In the genomic region with DNA sequence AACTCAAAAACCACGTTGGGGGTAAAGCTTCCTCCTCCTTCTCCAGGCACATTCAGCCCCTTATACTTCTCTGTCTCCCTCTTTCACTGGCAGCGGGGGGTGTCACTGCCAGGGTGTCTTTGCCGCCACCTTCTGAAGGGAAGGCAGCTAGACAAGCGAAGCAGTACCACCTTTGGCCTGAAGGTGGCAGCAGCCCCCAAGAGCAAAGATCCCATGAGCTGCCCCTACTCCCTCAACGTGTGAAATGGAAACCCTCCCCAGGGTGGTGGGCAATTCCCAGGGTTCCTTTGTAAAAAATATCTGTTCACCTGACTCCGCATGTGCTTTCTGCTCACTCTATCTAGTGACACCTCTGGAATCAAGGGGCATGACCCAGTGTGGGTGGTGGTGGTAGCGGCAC, we compare ENCODE assay signal across 9 mouse cellular contexts. TPM values are rescaled to one million over a fixed set of nuclear protein-coding genes. Genes with fewer than 3 reads are reported as not detected.
DNase-seq lines count a peak whose midpoint lies in the region; ATAC-seq and TF ChIP-seq lines count a peak whose summit lies in the region.
"Had no signal": no experiment of that assay in that cellular context is flagged by ENCODE, and none has a peak within 500 bp of the region (broad histone marks: within the 10 kb centered on the region; RNA-seq: fewer than 3 reads in every experiment).

No protein-coding gene starts in this region.

- no peak for TF ChIP-seq POLR2A in bone marrow macrophage, adult 2 months (IDR thresholded peaks at IDR 0.05; ENCODE audit: borderline replicate concordance, low read depth, low read length)

- H3K9me3 ChIP-seq in heart, embryonic 16.5 days (replicated peaks; ENCODE audit: control insufficient read depth, low read length), result no peaks in the 10 kb centered on the region
- H3K9me3 ChIP-seq: hindbrain, embryonic 15.5 days had no signal

- peak; percentile 97 for TF ChIP-seq CTCF in bone marrow macrophage, adult 2 months (IDR thresholded peaks at IDR 0.05; ENCODE audit: low read depth, low read length)

- H3K27ac ChIP-seq in bone marrow macrophage, adult 2 months (ENCODE audit: insufficient read depth, low read depth, low read length), result no peak overlapping the region
- no peak overlapping the region for H3K27ac ChIP-seq in heart, embryonic 16.5 days (ENCODE audit: low read length)
- H3K27ac ChIP-seq: hindbrain, embryonic 15.5 days had no signal

- H3K27me3 ChIP-seq in heart, embryonic 16.5 days (ENCODE audit: control insufficient read depth, insufficient read depth, low read length), result no peaks in the 10 kb centered on the region
- H3K27me3 ChIP-seq: hindbrain, embryonic 15.5 days had no signal

- 15% methylated on average over 7 of the region's 7 CpGs for WGBS in heart, embryonic 16.5 days

- peak; percentile 75 for ATAC-seq in erythroblast, adult 5-6 weeks (replicated peaks; ENCODE audit: low FRiP score, poor library complexity, severe bottlenecking)
- peak; percentile 21; the same call in 1 of the 2 replicates for ATAC-seq in heart, embryonic 16.5 days (replicated peaks; ENCODE audit: extremely low read depth, insufficient read depth, low FRiP score)

- H3K36me3 ChIP-seq in heart, embryonic 16.5 days (ENCODE audit: control insufficient read depth, insufficient read depth), result 0 out of 2 replicates have a peak, but pooled peaks cover 3% of the 10 kb centered on the region
- H3K36me3 ChIP-seq: hindbrain, embryonic 15.5 days had no signal

- peaks cover 6% of the 10 kb centered on the region for H3K4me1 ChIP-seq in bone marrow macrophage, adult 2 months (ENCODE audit: control insufficient read depth, insufficient read depth, low read length)
- H3K4me1 ChIP-seq in heart, embryonic 16.5 days (ENCODE audit: control insufficient read depth, insufficient read depth, low read length), result peaks cover 4% of the 10 kb centered on the region

- no peak overlapping the region for H3K9ac ChIP-seq in heart, embryonic 16.5 days (ENCODE audit: low read length)
- H3K9ac ChIP-seq: hindbrain, embryonic 15.5 days had no signal

- DNase-seq in ES-CJ7 (ENCODE audit: low read depth, low spot score), result peak; percentile 81
- DNase-seq in layer of hippocampus, adult 9-11 months, result peak; percentile 85
- peak; percentile 91 for DNase-seq in lung, postnatal 36 days
- DNase-seq in right cerebral cortex, postnatal 4 days, result peak; percentile 95
- DNase-seq in urinary bladder, postnatal 4 days (ENCODE audit: low spot score in 2 of 2), result peak; percentile 69 to 84

- H3K4me2 ChIP-seq in heart, embryonic 16.5 days (ENCODE audit: low read depth, low read length), result no peak overlapping the region
- H3K4me2 ChIP-seq: hindbrain, embryonic 15.5 days had no signal

- no peak overlapping the region for H3K4me3 ChIP-seq in bone marrow macrophage, adult 2 months (ENCODE audit: insufficient read depth, low read length)
- H3K4me3 ChIP-seq in heart, embryonic 16.5 days (ENCODE audit: low read length), result no peak overlapping the region
- H3K4me3 ChIP-seq: hindbrain, embryonic 15.5 days had no signal

RNA-seq across cellular contexts. Expression of gene Abhd11, which starts 6.5 kb away (rescaled TPM):
- 12.2 and 13.0 TPM in 2 replicates for polyA plus RNA-seq in bone marrow macrophage, adult 2 months (2012; ENCODE audit: insufficient read depth, insufficient read length, missing spikeins)
- total RNA-seq in erythroblast, adult 5-6 weeks (2015; ENCODE audit: low replicate concordance), result 4.6 and 19.0 TPM in 2 replicates
- 11.6 and 17.5 TPM in 2 replicates for total RNA-seq in erythroblast, adult 5-6 weeks (2017; ENCODE audit: low replicate concordance)
- 74.5 and 78.6 TPM in 2 replicates for polyA plus RNA-seq in heart, embryonic 16.5 days (2015; fragmentation: Nextera tagmentation; extraction: Ambion mirVana)

RNA-seq across cellular contexts. Expression of gene Stx1a, which starts 7.8 kb away (rescaled TPM):
- 0.76 and 0.84 TPM in 2 replicates for polyA plus RNA-seq in bone marrow macrophage, adult 2 months (2012; ENCODE audit: insufficient read depth, insufficient read length, missing spikeins)
- not detected in 2 replicates for total RNA-seq in erythroblast, adult 5-6 weeks (2015; ENCODE audit: low replicate concordance)
- not detected in 2 replicates for total RNA-seq in erythroblast, adult 5-6 weeks (2017; ENCODE audit: low replicate concordance)
- 6.0 and 7.4 TPM in 2 replicates for polyA plus RNA-seq in heart, embryonic 16.5 days (2015; fragmentation: Nextera tagmentation; extraction: Ambion mirVana)

RNA-seq across cellular contexts. Expression of gene Cldn3, which starts 29.5 kb away (rescaled TPM):
- not detected in 2 replicates for polyA plus RNA-seq in bone marrow macrophage, adult 2 months (2012; ENCODE audit: insufficient read depth, insufficient read length, missing spikeins)
- total RNA-seq in erythroblast, adult 5-6 weeks (2015; ENCODE audit: low replicate concordance), result not detected in 2 replicates
- not detected in 2 replicates for total RNA-seq in erythroblast, adult 5-6 weeks (2017; ENCODE audit: low replicate concordance)
- 8.0 and 32.8 TPM in 2 replicates for polyA plus RNA-seq in heart, embryonic 16.5 days (2015; fragmentation: Nextera tagmentation; extraction: Ambion mirVana)

RNA-seq across cellular contexts. Expression of gene Dnajc30, which starts 48.5 kb away (rescaled TPM):
- polyA plus RNA-seq in bone marrow macrophage, adult 2 months (2012; ENCODE audit: insufficient read depth, insufficient read length, missing spikeins), result 21.6 and 22.4 TPM in 2 replicates
- 1.5 and 7.9 TPM in 2 replicates for total RNA-seq in erythroblast, adult 5-6 weeks (2015; ENCODE audit: low replicate concordance)
- total RNA-seq in erythroblast, adult 5-6 weeks (2017; ENCODE audit: low replicate concordance), result 2.2 and 4.6 TPM in 2 replicates
- 28.8 and 30.9 TPM in 2 replicates for polyA plus RNA-seq in heart, embryonic 16.5 days (2015; fragmentation: Nextera tagmentation; extraction: Ambion mirVana)

RNA-seq across cellular contexts. Expression of gene Bud23, which starts 49.3 kb away (rescaled TPM):
- 45.0 and 57.1 TPM in 2 replicates for polyA plus RNA-seq in bone marrow macrophage, adult 2 months (2012; ENCODE audit: insufficient read depth, insufficient read length, missing spikeins)
- 23.4 and 30.9 TPM in 2 replicates for total RNA-seq in erythroblast, adult 5-6 weeks (2015; ENCODE audit: low replicate concordance)
- total RNA-seq in erythroblast, adult 5-6 weeks (2017; ENCODE audit: low replicate concordance), result 12.0 and 17.3 TPM in 2 replicates
- 59.7 and 70.4 TPM in 2 replicates for polyA plus RNA-seq in heart, embryonic 16.5 days (2015; fragmentation: Nextera tagmentation; extraction: Ambion mirVana)
